In the genomic region with DNA sequence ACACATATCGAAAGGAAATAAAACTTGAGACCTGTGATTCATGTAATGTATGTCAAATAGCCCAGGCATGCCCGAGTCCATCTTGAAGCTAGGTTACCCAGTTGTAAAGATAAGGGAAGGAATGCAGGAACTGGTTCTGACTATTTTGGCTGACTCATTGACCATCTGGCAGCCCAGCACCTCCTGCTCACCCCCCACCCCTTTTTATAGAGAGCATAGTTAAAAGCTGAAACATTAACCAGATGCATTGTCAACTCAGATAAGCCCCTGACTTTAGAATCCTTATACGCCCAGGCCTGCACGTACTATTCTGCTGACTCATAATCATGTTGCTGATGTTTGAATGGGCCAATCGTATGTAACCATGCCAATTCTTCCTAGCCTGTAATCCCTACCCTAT, we compare ENCODE assay signal across 7 mouse cellular contexts.
DNase-seq lines count a peak whose midpoint lies in the region; ATAC-seq and TF ChIP-seq lines count a peak whose summit lies in the region.
"Not testable (repeated sequence)": the region's sequence is repeated elsewhere in the genome, so short reads cannot be mapped to it uniquely, and the experiment has no call there.

No protein-coding gene starts in this region.

- not testable (repeated sequence) for TF ChIP-seq RAD21 in MEL (IDR thresholded peaks at IDR 0.05; ENCODE audit: low read depth, low read length)

- DNase-seq in MEL (ENCODE audit: low read depth, low spot score) = peak; percentile 21
- peak; percentile 6 to 12 for DNase-seq in cerebellum, postnatal 10 days
- DNase-seq in urinary bladder, postnatal 25 days (ENCODE audit: low spot score) = peak; percentile 7

- 0 out of 2 replicates have a peak, but pooled peaks have one; percentile 52 for ATAC-seq in heart, embryonic 16.5 days (replicated peaks; ENCODE audit: extremely low read depth, insufficient read depth, low FRiP score)
- ATAC-seq in intestine, embryonic 16.5 days = peak; percentile 88
- 0 out of 2 replicates have a peak, but pooled peaks have one; percentile 24 for ATAC-seq in liver, embryonic 12.5 days
- peak; percentile 49; the same call in 1 of the 2 replicates for ATAC-seq in stomach, embryonic 14.5 days (ENCODE audit: insufficient number of reproducible peaks, insufficient read depth, low FRiP score, low read depth)

- TF ChIP-seq EP300 in MEL (IDR thresholded peaks at IDR 0.05; ENCODE audit: low read depth in 1 of 2, low read length in 2 of 2) = not testable (repeated sequence)

- not testable (repeated sequence) for TF ChIP-seq CTCF in MEL (IDR thresholded peaks at IDR 0.05 in 2 of 3, conservative IDR thresholded peaks at IDR 0.05 in 1 of 3; ENCODE audit: control insufficient read depth in 1 of 3, insufficient read depth in 1 of 3, low read depth in 2 of 3, low read length in 3 of 3, poor library complexity in 1 of 3, severe bottlenecking in 1 of 3)

- not testable (repeated sequence) for H3K4me2 ChIP-seq in heart, embryonic 16.5 days (ENCODE audit: low read depth, low read length); intestine, embryonic 16.5 days (ENCODE audit: low read depth, low read length); liver, embryonic 12.5 days; stomach, embryonic 14.5 days (replicated peaks; ENCODE audit: low read depth, low read length)

- 45% methylated on average over 5 of the region's 5 CpGs for WGBS in heart, embryonic 16.5 days
- WGBS in intestine, embryonic 16.5 days = 44% methylated on average over 5 of the region's 5 CpGs
- 44% methylated on average over 5 of the region's 5 CpGs for WGBS in liver, embryonic 12.5 days (ENCODE audit: insufficient replicate concordance)
- 48% methylated on average over 5 of the region's 5 CpGs for WGBS in stomach, embryonic 14.5 days

- not testable (repeated sequence) for H3K27ac ChIP-seq in MEL (ENCODE audit: control insufficient read depth, low read depth, low read length); heart, embryonic 16.5 days (ENCODE audit: low read length); intestine, embryonic 16.5 days (ENCODE audit: low read length); liver, embryonic 12.5 days; stomach, embryonic 14.5 days (ENCODE audit: low read length)

- TF ChIP-seq POLR2A in MEL (IDR thresholded peaks at IDR 0.05; ENCODE audit: control insufficient read depth in 1 of 2, insufficient read depth in 1 of 2, low read depth in 1 of 2, low read length in 2 of 2, poor library complexity in 1 of 2) = not testable (repeated sequence)

- H3K79me2 ChIP-seq in MEL (ENCODE audit: control insufficient read depth, insufficient read depth, low read length, poor library complexity) = not testable (repeated sequence)

- H3K4me1 ChIP-seq in MEL (ENCODE audit: control insufficient read depth in 1 of 2, insufficient read depth in 2 of 2, low read length in 2 of 2); heart, embryonic 16.5 days (ENCODE audit: control insufficient read depth, insufficient read depth, low read length); intestine, embryonic 16.5 days (ENCODE audit: control insufficient read depth, insufficient read depth, low read length); liver, embryonic 12.5 days; stomach, embryonic 14.5 days (ENCODE audit: control insufficient read depth, insufficient read depth, low read length): not testable (repeated sequence)

- not testable (repeated sequence) for H3K4me3 ChIP-seq in MEL (ENCODE audit: control insufficient read depth in 1 of 2, insufficient read depth in 1 of 2, low read depth in 2 of 2, low read length in 2 of 2); heart, embryonic 16.5 days (ENCODE audit: low read length); intestine, embryonic 16.5 days (ENCODE audit: low read length); liver, embryonic 12.5 days; stomach, embryonic 14.5 days (ENCODE audit: low read depth, low read length)

- not testable (repeated sequence) for H3K9me3 ChIP-seq in MEL (replicated peaks; ENCODE audit: insufficient read depth, low read length); heart, embryonic 16.5 days (replicated peaks; ENCODE audit: control insufficient read depth, low read length); intestine, embryonic 16.5 days (ENCODE audit: control insufficient read depth, low read length); liver, embryonic 12.5 days (replicated peaks); stomach, embryonic 14.5 days (ENCODE audit: control insufficient read depth, low read depth, low read length)

- H3K36me3 ChIP-seq in MEL (ENCODE audit: control insufficient read depth in 1 of 2, insufficient read depth in 2 of 2, low read length in 2 of 2); heart, embryonic 16.5 days (ENCODE audit: control insufficient read depth, insufficient read depth); intestine, embryonic 16.5 days (ENCODE audit: control insufficient read depth, insufficient read depth, low read length); liver, embryonic 12.5 days; stomach, embryonic 14.5 days (ENCODE audit: control insufficient read depth, insufficient read depth, low read length): not testable (repeated sequence)

- H3K27me3 ChIP-seq in MEL (ENCODE audit: control insufficient read depth in 1 of 2, insufficient read depth in 2 of 2, low read length in 2 of 2); heart, embryonic 16.5 days (ENCODE audit: control insufficient read depth, insufficient read depth, low read length); intestine, embryonic 16.5 days (replicated peaks; ENCODE audit: control insufficient read depth, insufficient read depth, low read length); liver, embryonic 12.5 days (replicated peaks); stomach, embryonic 14.5 days (ENCODE audit: control insufficient read depth, insufficient read depth, low read length): not testable (repeated sequence)

- not testable (repeated sequence) for H3K9ac ChIP-seq in MEL (ENCODE audit: control insufficient read depth, low read depth, low read length, poor library complexity, severe bottlenecking); heart, embryonic 16.5 days (ENCODE audit: low read length); intestine, embryonic 16.5 days (ENCODE audit: low read depth, low read length); liver, embryonic 12.5 days; stomach, embryonic 14.5 days (replicated peaks; ENCODE audit: low read depth, low read length)

Comparison
In these comparisons a context has a peak if more than half of its experiments do, and no peak if none do; other contexts are left out.
1. ATAC-seq: peak in every context shown above with its lines; median percentile 88 in intestine, embryonic 16.5 days; 52 in heart, embryonic 16.5 days; 49 in stomach, embryonic 14.5 days; 24 in liver, embryonic 12.5 days.